Mouse (Mus musculus): ENCODE data around the gene Gm36176. TPM values are rescaled to one million over a fixed set of nuclear protein-coding genes. Genes with fewer than 3 reads are reported as not detected.
"Not testable (repeated sequence)": the region's sequence is repeated elsewhere in the genome, so short reads cannot be mapped to it uniquely, and the experiment has no call there.

Gm36176 gene
- not detected in 2 replicates for polyA plus RNA-seq (2016; fragmentation: Nextera tagmentation; extraction: Ambion mirVana)

DNA sequence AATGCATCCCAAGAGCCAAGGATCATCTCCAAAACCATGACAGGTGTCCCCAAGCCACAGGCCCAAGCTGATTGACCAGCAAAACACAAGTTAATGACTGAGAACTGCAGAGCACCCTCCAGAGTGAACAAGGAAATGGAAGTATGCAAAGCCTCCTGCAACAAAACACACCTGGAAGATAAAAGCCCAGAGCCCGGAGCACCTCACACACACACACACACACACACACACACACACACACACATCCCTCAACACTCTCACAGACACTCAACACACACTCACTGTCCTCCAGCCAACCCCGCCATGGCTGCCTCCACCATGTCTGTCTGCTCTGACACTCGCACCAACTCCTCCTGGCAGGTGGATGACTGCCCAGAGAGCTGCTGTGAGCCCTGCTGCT, at the start of gene Gm36176:
Gene Gm36176 (plus strand): TSS at position 301 of the 400 bp plus-strand sequence.
- Histone ChIP-seq H3K27ac (replicated peaks) (no peak within 1 kb of the TSS), H3K27me3 (replicated peaks; ENCODE audit: low read depth, poor library complexity, severe bottlenecking) (no peaks in the 10 kb centered on the region), H3K4me3 (no peak within 1 kb of the TSS), H3K9me3 (peaks cover 22% of the 10 kb centered on the region), H3K4me1 (no peaks in the 10 kb centered on the region), H3K36me3 (replicated peaks) (no peaks in the 10 kb centered on the region)
- WGBS, result 77% methylated on average over 3 of the region's 3 CpGs
- DNase-seq (ENCODE audit: low spot score), result no peak

- DNase-seq (ENCODE audit: low spot score), result no peak
Measured at GRCm38 (mm10) chr10:77797677-77798076, 48.9 kb upstream of the Gm36176 start.

DNA sequence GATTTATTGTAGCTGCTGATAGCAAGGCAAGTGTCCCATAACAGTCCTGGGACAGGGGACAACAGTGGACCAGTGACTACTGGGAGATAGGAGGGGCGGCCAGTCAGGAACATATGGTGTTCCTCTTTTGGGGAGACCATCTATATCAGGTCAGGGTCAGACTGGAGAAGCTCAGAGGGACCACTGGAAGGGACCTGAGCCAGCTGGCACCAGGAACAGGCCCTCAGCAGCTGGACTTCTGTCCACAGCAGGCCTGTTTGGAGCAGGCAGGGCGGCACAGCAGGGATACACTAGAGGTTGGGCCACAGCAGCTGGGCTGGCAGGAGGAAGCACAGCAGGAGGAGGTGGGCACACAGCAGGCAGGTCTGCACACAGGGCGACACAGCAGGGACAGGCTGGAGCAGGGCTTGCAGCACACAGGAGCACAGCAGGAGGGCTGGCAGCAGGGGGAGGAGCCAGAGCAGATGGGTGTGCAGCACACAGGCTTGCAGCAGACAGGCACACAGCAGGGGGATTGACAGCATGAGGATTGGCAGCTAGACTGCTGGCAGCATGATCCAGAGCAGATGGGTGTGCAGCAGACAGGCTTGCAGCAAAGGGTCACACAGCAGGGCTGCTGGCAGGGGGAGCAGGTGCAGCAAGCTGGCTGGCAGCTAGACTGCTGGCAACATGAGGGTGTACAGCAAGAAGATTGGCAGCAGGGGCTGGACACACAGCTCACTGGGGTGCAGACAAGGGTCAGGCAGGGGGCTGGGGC, 48.3 kb upstream of the Gm36176 start:
- not testable (repeated sequence) for H3K9me3 ChIP-seq; H3K36me3 ChIP-seq (replicated peaks); DNase-seq (ENCODE audit: low spot score); H3K27me3 ChIP-seq (replicated peaks; ENCODE audit: low read depth, poor library complexity, severe bottlenecking); H3K4me3 ChIP-seq; H3K27ac ChIP-seq (replicated peaks)
- peaks cover 22% of the 10 kb centered on the region for H3K4me1 ChIP-seq
- WGBS, result 28% methylated on average over 3 of the region's 3 CpGs

More at GRCm38 (mm10) chr10:77797677-77798076, 48.9 kb upstream of the Gm36176 start:
- Histone ChIP-seq H3K4me3 (no peak overlapping the region), H3K27ac (replicated peaks) (no peak overlapping the region), H3K36me3 (replicated peaks) (no peaks in the 10 kb centered on the region), H3K4me1 (peaks cover 23% of the 10 kb centered on the region), H3K9me3 (no peaks in the 10 kb centered on the region), H3K27me3 (replicated peaks; ENCODE audit: low read depth, poor library complexity, severe bottlenecking) (no peaks in the 10 kb centered on the region)
- 10% methylated on average over 3 of the region's 3 CpGs for WGBS

- H3K27me3 ChIP-seq (replicated peaks; ENCODE audit: low read depth, poor library complexity, severe bottlenecking), result no peaks in the 10 kb centered on the region
- H3K4me3 ChIP-seq, result no peak within 1 kb of the TSS
- WGBS, result 66% methylated on average over 8 of the region's 8 CpGs
- peaks cover 15% of the 10 kb centered on the region for H3K4me1 ChIP-seq
- no peak within 1 kb of the TSS for H3K27ac ChIP-seq (replicated peaks)
- no peaks in the 10 kb centered on the region for H3K36me3 ChIP-seq (replicated peaks)
- no peaks in the 10 kb centered on the region for H3K9me3 ChIP-seq
- no peak for DNase-seq (ENCODE audit: low spot score)
Measured at GRCm38 (mm10) chr10:77798921-77799508, 47.6 kb upstream of the Gm36176 start, which contains the start of gene Gm19668. Gene Gm19668, minus strand, starts transcription at chr10:77799133.

DNA sequence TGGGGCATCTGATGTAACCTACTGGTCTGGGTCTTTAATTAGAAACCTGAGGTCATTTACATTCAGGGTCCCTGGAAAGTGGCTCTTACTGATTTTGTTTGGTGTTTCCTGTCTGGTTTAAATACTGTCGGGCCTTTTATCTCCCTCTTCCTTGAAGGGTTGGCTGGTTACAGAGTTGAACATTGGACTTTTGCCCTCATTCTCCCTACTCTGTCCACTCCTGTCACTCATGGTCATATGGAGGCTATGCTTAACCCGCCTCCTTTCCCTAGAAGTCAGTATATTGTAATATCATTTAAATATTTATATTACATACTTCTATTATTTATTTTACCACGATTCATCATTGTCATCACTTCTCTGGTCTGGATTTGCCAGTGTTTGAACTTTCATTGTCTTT, 42.5 kb upstream of the Gm36176 start:
- no peaks in the 10 kb centered on the region for H3K36me3 ChIP-seq (replicated peaks)
- no peaks in the 10 kb centered on the region for H3K27me3 ChIP-seq (replicated peaks; ENCODE audit: low read depth, poor library complexity, severe bottlenecking)
- H3K4me1 ChIP-seq, result 0 out of 2 replicates have a peak, but pooled peaks cover 2% of the 10 kb centered on the region
- no peak for DNase-seq (ENCODE audit: low spot score)
- no peak overlapping the region for H3K27ac ChIP-seq (replicated peaks)
- H3K4me3 ChIP-seq, result no peak overlapping the region
- H3K9me3 ChIP-seq, result peaks cover 4% of the 10 kb centered on the region; the same call in 1 of the 2 replicates
- 81% methylated on average over 3 of the region's 3 CpGs for WGBS

GRCm38 (mm10) chr10:77811743-77812142, 34.9 kb upstream of the Gm36176 start, which contains the start of gene Gm9507:
Gene Gm9507, minus strand, starts transcription at chr10:77811843.
- H3K27ac ChIP-seq (replicated peaks), result no peak within 1 kb of the TSS
- no peak within 1 kb of the TSS for H3K4me3 ChIP-seq
- no peaks in the 10 kb centered on the region for H3K4me1 ChIP-seq
- no peaks in the 10 kb centered on the region for H3K36me3 ChIP-seq (replicated peaks)
- WGBS, result 85% methylated on average over 5 of the region's 5 CpGs
- H3K27me3 ChIP-seq (replicated peaks; ENCODE audit: low read depth, poor library complexity, severe bottlenecking), result no peaks in the 10 kb centered on the region
- peaks cover 5% of the 10 kb centered on the region; the same call in 1 of the 2 replicates for H3K9me3 ChIP-seq
- no peak for DNase-seq (ENCODE audit: low spot score)

DNA sequence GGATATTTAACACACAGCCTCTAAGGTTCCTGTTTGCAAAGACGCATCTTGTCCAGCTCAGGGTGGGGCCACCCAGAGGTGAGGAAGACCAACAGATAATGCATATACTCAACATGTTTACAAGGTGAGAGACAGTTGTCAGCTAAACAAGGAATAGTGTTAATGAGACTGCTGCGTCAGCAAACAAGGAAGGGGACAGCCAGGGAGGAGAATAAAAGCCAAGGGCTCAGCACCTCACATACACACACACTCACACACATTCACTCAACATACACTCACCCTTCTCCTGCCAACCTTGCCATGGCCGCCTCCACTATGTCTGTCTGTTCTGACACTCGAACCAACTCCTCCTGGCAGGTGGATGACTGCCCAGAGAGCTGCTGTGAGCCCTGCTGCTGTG, 32.2 kb upstream of the Gm36176 start, which contains the start of gene Gm2696:
Gene Gm2696 (plus strand): TSS at position 301 of the 400 bp plus-strand sequence.
- no peaks in the 10 kb centered on the region for H3K27me3 ChIP-seq (replicated peaks; ENCODE audit: low read depth, poor library complexity, severe bottlenecking)

DNA sequence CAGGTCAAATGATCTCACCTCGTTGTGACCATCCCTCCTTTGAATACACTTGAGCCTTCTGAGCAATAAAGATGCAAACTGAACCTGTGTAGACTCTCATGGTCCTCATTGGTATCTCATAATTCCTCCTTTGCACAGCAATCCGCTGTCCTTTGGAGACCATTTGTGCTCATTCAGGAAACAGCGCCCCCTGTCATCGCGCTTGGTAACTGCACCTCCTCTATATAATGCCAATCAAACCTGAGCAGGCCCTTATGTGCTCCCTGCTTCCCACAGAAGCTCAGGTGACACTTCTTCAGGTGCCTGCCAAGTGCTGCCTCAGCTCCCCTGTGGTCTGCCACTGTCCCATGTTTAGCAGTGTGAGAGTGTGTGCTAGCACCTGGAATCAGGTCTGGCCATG, 31.1 kb upstream of the Gm36176 start:
- Histone ChIP-seq H3K9me3 (no peaks in the 10 kb centered on the region), H3K36me3 (replicated peaks) (no peaks in the 10 kb centered on the region), H3K27ac (replicated peaks) (no peak overlapping the region), H3K4me3 (no peak overlapping the region), H3K27me3 (replicated peaks; ENCODE audit: low read depth, poor library complexity, severe bottlenecking) (no peaks in the 10 kb centered on the region), H3K4me1 (no peaks in the 10 kb centered on the region)
- peak; percentile 43 for DNase-seq (ENCODE audit: low spot score)
- 34% methylated on average over 5 of the region's 5 CpGs for WGBS

More for the DNA sequence above, 32.2 kb upstream of the Gm36176 start, which contains the start of gene Gm2696:
- Histone ChIP-seq H3K9me3 (no peaks in the 10 kb centered on the region), H3K4me1 (no peaks in the 10 kb centered on the region), H3K36me3 (replicated peaks) (no peaks in the 10 kb centered on the region), H3K27ac (replicated peaks) (no peak within 1 kb of the TSS), H3K4me3 (no peak within 1 kb of the TSS)
- 57% methylated on average over 4 of the region's 4 CpGs for WGBS
- DNase-seq (ENCODE audit: low spot score), result no peak

DNA sequence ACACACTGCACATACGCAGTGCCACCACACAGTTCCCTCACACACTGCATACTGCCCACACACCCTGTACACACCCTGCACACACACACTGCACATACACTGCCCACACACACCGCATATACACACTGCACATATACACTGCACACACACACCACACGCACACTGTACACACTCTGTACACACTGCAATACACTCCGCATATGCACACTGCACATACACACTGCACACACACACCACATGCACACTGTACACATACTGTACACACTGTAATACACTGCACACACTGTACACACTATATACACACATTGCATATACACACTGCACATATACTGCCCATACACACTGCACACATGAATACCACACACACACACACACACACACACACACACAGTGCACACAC, 28.1 kb upstream of the Gm36176 start:
- Histone ChIP-seq H3K36me3 (replicated peaks) (no peaks in the 10 kb centered on the region), H3K4me3 (no peak overlapping the region), H3K4me1 (no peaks in the 10 kb centered on the region), H3K9me3 (0 out of 2 replicates have a peak, but pooled peaks cover 2% of the 10 kb centered on the region), H3K27me3 (replicated peaks; ENCODE audit: low read depth, poor library complexity, severe bottlenecking) (no peaks in the 10 kb centered on the region), H3K27ac (replicated peaks) (no peak overlapping the region)
- WGBS, result 93% methylated on average over 4 of the region's 4 CpGs
- DNase-seq (ENCODE audit: low spot score), result no peak

- Histone ChIP-seq H3K36me3 (replicated peaks) (no peaks in the 10 kb centered on the region), H3K9me3 (0 out of 2 replicates have a peak, but pooled peaks cover 2% of the 10 kb centered on the region), H3K4me1 (no peaks in the 10 kb centered on the region), H3K4me3 (no peak overlapping the region), H3K27me3 (replicated peaks; ENCODE audit: low read depth, poor library complexity, severe bottlenecking) (no peaks in the 10 kb centered on the region), H3K27ac (replicated peaks) (no peak overlapping the region)
- 29% methylated on average over 4 of the region's 4 CpGs for whole genome bisulfite sequencing
- no peak for DNase-seq (ENCODE audit: low spot score)
Measured at GRCm38 (mm10) chr10:77819203-77819602, 27.4 kb upstream of the Gm36176 start.

GRCm38 (mm10) chr10:77826951-77827350, 19.7 kb upstream of the Gm36176 start, which contains the start of gene Krtap10-4:
Gene Krtap10-4, minus strand, starts transcription at chr10:77827095.
- no peaks in the 10 kb centered on the region for H3K36me3 ChIP-seq (replicated peaks)
- WGBS, result 78% methylated on average over 6 of the region's 6 CpGs
- 0 out of 2 replicates have a peak, but pooled peaks cover 2% of the 10 kb centered on the region for H3K9me3 ChIP-seq
- no peak within 1 kb of the TSS for H3K27ac ChIP-seq (replicated peaks)
- DNase-seq (ENCODE audit: low spot score), result no peak
- H3K4me1 ChIP-seq, result no peaks in the 10 kb centered on the region
- no peak within 1 kb of the TSS for H3K4me3 ChIP-seq
- no peaks in the 10 kb centered on the region for H3K27me3 ChIP-seq (replicated peaks; ENCODE audit: low read depth, poor library complexity, severe bottlenecking)

DNA sequence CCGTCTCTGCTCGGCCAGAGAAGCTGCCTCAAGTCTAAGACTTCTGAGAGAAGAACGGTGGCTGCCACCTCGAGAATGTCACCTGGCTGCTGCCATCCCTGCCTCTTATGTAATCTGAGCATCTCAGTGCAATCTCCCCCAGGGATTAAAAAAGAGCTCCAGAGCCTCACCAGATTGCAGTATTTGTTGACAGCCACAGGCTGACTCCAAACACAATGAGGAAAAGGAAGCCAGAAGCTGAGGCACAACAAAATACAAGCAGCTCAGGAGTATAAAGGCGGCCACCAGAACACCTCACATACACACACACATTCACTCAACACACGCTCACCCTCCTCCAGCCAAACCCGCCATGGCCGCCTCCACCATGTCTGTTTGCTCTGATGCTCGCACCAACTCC, 11.0 kb upstream of the Gm36176 start, which contains the start of gene Krtap10-10:
Gene Krtap10-10 (plus strand): TSS at position 301 of the 400 bp plus-strand sequence.
- WGBS, result 69% methylated on average over 9 of the region's 9 CpGs
- Histone ChIP-seq H3K9me3 (no peaks in the 10 kb centered on the region), H3K4me3 (no peak within 1 kb of the TSS), H3K36me3 (replicated peaks) (no peaks in the 10 kb centered on the region), H3K27me3 (replicated peaks; ENCODE audit: low read depth, poor library complexity, severe bottlenecking) (no peaks in the 10 kb centered on the region), H3K27ac (replicated peaks) (no peak within 1 kb of the TSS), H3K4me1 (no peaks in the 10 kb centered on the region)
- DNase-seq (ENCODE audit: low spot score), result no peak
